In genomic region chr4:46506801-46507610, GRCm38 (mm10) we compare ENCODE assay signal across 8 mouse cellular contexts. TPM values are rescaled to one million over a fixed set of nuclear protein-coding genes. Genes with fewer than 3 reads are reported as not detected.
A peak's percentile ranks its signal among the peaks of the same experiment; 100 is the strongest.
DNase-seq lines count a peak whose midpoint lies in the region; ATAC-seq lines count a peak whose summit lies in the region.

No protein-coding gene starts in this region.

- peak; percentile 85 for DNase-seq in R1 (ENCODE audit: low read depth, low spot score)
- DNase-seq in cerebellum, postnatal 14 days: peak; percentile 93 to 95
- peak; percentile 90 to 92 for DNase-seq in frontal cortex, postnatal 10 days (ENCODE audit: low spot score in 2 of 2)
- peak; percentile 94 to 96 for DNase-seq in layer of hippocampus, postnatal 14 days (ENCODE audit: low spot score in 2 of 2)
- DNase-seq in lung, postnatal 10 days: peak; percentile 98
- peak; percentile 96 for DNase-seq in ovary, postnatal 36 days (ENCODE audit: low spot score)
- peak; percentile 93 for DNase-seq in thymus, postnatal 14 days

- peak overlapping the region; percentile 85 for H3K4me2 ChIP-seq in hindbrain, embryonic 12.5 days (replicated peaks)

- under 1% methylated on average over 94 of the region's 94 CpGs for WGBS in hindbrain, embryonic 12.5 days

- peak overlapping the region; percentile 66; the same call in 1 of the 2 replicates for H3K27ac ChIP-seq in hindbrain, embryonic 12.5 days

- no peaks in the 10 kb centered on the region for H3K9me3 ChIP-seq in hindbrain, embryonic 12.5 days (replicated peaks)

- H3K4me3 ChIP-seq in hindbrain, embryonic 12.5 days: peak overlapping the region; percentile 67

- peaks cover 18% of the 10 kb centered on the region for H3K27me3 ChIP-seq in hindbrain, embryonic 12.5 days

- ATAC-seq in hindbrain, embryonic 12.5 days (ENCODE audit: low FRiP score): peak; percentile 96

- peaks cover 13% of the 10 kb centered on the region for H3K36me3 ChIP-seq in hindbrain, embryonic 12.5 days

- H3K4me1 ChIP-seq in hindbrain, embryonic 12.5 days: peaks cover 11% of the 10 kb centered on the region; the same call in 1 of the 2 replicates

- peak overlapping the region; percentile 70 for H3K9ac ChIP-seq in hindbrain, embryonic 12.5 days

RNA-seq across cellular contexts. Expression of gene Nans, which starts 18.0 kb away (rescaled TPM):
- polyA plus RNA-seq in hindbrain, embryonic 12.5 days (2016; fragmentation: Nextera tagmentation; extraction: Ambion mirVana): 74.3 and 76.5 TPM in 2 replicates
- total RNA-seq in layer of hippocampus, postnatal 14 days (2021): 10 to 100 TPM; 24.0 to 24.6 TPM

RNA-seq across cellular contexts. Expression of gene Trim14, which starts 28.9 kb away (rescaled TPM):
- 0.95 and 1.7 TPM in 2 replicates for polyA plus RNA-seq in hindbrain, embryonic 12.5 days (2016; fragmentation: Nextera tagmentation; extraction: Ambion mirVana)
- 1 to 10 TPM in 1 of 2 experiments, under 1 TPM in 1; 0.69 to 1.5 TPM for total RNA-seq in layer of hippocampus, postnatal 14 days (2021)

RNA-seq across cellular contexts. Expression of gene Anp32b, which starts 56.3 kb away (rescaled TPM):
- polyA plus RNA-seq in hindbrain, embryonic 12.5 days (2016; fragmentation: Nextera tagmentation; extraction: Ambion mirVana): 207 and 211 TPM in 2 replicates
- total RNA-seq in layer of hippocampus, postnatal 14 days (2021): 10 to 100 TPM; 47.2 to 52.9 TPM

Comparison
In these comparisons a context has a peak if more than half of its experiments do, and no peak if none do; other contexts are left out.
1. Peak in every context shown above with its lines: DNase-seq, ATAC-seq, H3K4me3 ChIP-seq and H3K27ac ChIP-seq.